Mouse (Mus musculus) ovary, postnatal 14 days (tissue): ENCODE results near the gene Ccdc154.

Experiments used
- DNase-seq: peaks from one replicate; pipeline ENCODE4 v3.0.0; 2022; ENCODE audit warnings: low spot score

Gene Ccdc154

DNA sequence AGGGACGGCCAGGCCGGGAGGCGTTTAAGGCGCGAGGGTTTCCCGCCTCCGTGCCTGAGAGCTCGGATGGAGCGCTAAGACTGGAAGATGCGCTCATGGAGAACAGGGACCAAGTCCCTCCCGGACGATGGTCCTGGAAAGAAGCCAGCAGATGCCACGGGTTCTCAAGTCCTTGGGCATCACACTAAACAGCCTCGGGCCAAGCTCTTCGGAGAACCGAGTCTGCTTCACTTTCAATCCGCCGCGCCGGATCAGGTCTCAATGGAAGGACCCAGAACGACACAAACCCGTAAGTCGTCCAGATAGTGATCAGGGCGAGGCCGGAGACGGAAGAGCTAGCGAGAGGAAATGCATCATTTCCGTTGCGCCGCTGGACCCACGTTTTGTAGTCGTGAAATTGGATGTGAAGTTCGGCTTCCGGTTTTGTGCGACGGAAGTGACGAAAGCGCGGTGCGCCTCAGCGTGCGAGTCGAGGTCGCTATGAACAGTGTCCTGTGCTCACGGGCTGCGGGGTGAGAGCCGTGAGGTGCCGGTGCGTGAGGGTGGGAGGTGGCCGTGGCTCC is 21.9 kb downstream of the Ccdc154 start, which contains the start of gene BC003965:
BC003965 (plus strand) TSS at position 426 of the 563 bp plus-strand sequence.
- peak; percentile 97 for DNase-seq

DNA sequence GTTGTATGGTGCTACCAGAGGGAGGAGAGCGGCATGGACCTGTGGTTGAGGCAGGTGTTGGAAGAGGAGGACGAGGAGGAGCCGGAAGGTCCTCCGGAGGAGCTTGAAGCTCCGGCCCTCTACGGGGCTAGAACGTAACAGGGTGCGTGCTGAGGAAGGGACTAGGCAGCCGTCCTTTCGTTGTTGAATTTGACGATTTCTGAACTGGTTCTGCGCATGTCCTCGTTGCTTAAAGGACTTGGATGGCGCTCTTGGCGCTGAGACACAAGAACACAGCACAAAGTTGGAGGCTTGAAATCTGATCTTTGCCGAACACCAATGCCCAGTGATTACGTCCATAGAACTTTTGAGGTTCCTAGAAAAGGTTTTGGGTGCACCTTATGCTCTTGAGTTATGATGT is 22.7 kb downstream of the Ccdc154 start:
- no peak for DNase-seq

DNA sequence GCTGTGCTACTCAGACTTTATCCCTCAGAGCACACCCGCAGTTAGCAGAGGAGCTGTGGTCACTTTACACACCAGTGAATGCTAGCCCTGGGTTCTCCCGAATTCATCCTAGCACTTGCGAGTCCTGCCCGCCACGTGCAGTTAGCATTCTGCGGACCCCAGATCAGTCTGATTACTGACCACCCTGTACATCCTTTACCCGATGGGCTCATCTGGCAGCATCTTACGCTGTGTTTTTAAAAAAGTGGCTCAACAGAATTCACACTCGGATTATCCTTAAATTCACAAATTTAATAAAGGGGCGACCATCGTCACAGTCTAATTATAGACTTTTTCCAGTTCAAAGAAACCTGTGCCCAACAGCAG is 25.5 kb downstream of the Ccdc154 start:
- no peak for DNase-seq

DNA sequence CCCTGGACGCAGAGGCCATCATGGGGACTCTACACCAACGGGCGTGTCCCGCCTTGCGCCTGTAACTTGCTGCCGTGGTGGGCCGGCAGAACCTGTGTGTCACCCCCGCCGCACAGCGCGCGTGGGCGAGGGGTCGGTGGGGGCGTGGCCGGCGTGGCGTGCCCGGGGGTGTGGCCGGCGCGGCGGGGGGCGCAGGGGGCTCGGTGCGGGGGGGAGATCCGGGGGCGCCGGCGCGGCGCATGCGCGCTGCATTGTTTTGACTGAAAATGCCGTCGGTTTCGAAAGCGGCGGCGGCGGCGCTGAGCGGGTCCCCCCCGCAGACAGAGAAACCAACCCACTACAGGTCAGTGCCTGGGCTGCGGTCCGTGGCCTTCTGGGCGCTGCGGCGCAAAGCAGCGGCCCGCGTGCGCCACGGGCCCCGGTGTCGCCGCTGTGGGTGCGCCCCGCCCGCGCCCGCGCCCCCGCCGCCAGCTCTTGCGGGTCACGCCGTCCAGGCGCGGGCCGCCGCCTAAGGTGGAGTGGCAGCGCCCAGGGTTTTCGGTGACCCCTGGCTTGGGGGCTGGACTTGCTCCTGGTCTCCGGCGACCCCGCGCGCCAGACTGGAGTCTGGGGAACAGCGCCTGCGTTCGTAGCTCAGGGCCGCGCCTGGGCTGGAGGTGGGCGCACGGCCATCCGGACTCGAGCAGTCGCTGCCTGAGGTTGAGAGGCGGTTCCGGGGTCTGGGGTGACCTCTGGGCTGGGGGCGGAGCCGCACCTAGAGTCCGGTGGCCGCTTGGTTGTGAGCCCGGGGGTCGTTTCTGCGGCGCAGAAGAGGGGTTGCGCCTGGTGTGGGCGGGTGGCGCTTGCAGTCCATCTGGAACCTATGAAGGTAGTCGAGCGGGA is 26.1 kb downstream of the Ccdc154 start, which contains the start of gene Unkl:
Unkl (plus strand) TSS at position 248 of the 882 bp plus-strand sequence.
- DNase-seq, result peak; percentile 68

- no peak for DNase-seq
These were observed 26.8 kb downstream of the Ccdc154 start for GRCm38 (mm10) chr17:25189091-25189490.

DNA sequence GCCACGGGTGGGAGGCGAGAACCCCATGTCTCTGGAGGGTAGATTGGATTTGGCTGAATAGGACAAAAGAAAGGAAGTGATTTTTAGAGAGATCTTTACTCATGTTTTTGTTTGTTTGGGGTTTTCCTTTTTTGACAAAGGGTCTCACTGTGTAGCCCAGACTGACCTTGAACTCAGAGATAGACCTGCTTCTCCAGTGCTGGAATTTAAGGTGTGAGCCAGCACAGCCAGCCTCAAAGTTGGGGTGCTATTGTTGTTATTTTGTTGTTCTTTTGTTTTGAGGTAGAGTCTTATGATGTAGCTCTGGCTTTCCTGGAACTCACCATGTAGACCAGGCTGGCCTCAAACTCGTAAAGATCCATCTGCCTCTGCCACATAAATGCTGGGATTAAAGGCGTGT is 40.1 kb downstream of the Ccdc154 start:
- DNase-seq, result no peak

- DNase-seq, result no peak
These were observed 47.7 kb downstream of the Ccdc154 start for GRCm38 (mm10) chr17:25210006-25210405.

DNA sequence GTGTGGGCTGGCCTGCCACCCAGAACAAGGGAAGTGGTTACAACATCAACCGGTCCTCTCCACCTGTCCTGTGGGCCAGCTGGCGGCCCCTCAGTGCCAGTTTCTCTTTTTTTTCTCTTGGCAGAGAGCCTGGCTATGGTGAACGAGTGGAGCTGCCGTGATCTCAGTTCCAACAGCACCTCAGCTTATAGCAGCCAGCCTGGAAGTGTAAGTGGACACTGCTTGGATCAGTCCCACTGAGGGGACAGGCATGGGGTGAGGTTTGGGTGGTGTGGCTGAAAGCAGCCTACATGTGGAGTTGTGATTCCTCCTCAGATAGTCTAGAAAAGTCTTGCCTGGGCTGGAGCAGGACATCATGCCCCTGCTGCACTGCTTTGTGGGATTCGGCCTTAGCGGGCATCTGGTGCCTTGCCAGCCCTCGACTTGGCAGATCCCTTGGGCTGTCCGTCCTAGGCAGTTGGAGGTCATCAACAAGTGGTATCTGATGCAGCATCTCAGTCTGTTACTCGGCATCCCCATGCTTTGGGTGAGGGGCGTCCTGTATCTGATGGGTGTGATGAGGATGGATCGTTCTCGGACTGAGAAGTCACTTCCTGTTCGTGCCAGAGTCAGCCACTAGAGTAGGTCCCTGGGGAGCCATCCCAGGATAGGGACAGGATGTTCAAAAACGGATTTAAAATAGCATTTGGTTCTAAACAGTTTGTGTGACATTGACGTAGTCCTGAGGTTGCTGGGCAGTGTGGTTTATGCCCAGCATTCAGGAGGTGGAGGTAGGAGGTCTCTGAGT is 48.6 kb downstream of the Ccdc154 start:
- DNase-seq, result no peak

GRCm38 (mm10) chr17:25211705-25212104 is 49.4 kb downstream of the Ccdc154 start:
- DNase-seq, result no peak

- no peak for DNase-seq
These were observed 53.2 kb downstream of the Ccdc154 start for GRCm38 (mm10) chr17:25215431-25215830.

DNA sequence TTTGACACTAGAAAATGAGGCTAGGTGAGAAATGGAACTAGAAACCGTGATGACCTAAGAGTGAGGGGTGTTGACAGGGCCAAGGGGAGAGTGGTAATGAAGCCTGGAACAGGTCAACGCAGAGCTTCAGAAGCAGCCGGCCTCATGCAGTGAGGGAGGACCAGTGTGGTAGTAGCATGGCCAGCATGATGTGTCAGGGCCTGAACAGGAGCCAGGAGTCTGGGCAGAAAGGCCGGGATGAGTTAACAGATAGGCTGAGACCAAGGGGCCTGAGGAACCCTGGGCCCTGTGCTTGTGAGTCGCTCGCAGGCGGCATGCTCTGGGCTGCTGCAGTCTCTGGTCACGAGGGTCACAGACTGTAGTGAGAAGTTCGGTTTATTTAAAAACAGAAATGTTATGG is 56.7 kb downstream of the Ccdc154 start:
- no peak for DNase-seq

- no peak for DNase-seq
These were observed 57.4 kb downstream of the Ccdc154 start for GRCm38 (mm10) chr17:25219492-25220295.

DNA sequence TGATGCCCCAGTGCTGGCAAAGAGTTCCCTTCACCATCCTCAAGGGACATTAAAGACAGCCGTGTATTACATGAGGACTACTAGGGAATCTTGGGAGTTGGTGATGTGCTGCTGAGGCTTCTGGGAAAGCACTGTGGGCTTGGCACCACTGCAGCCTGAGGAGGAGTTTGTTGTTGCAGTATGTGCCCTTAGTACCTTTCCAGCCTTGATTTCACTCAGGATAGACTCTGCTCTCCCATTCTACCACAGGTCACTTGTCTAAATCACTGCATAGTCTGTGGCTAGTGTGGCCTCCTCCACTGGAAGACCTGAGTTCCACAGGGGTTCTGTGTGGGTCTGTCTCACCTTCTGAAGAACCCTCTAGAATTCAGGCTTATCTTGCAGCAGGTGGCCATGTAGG is 58.5 kb downstream of the Ccdc154 start:
- DNase-seq, result no peak
